Mouse (Mus musculus): ENCODE results near the gene Atp8b3. TPM values are rescaled to one million over a fixed set of nuclear protein-coding genes. Genes with fewer than 3 reads are reported as not detected.

Atp8b3 gene
- polyA plus RNA-seq, 1 experiment from 2014 or later = 0.09 TPM

GRCm38 (mm10) chr10:80526172-80526571, 12.8 kb downstream of the Atp8b3 start:
- Histone ChIP-seq H3K27ac (ENCODE audit: low read depth, low read length) (no peak overlapping the region), H3K27me3 (ENCODE audit: control insufficient read depth, insufficient read depth, low read length) (peaks cover 8% of the 10 kb centered on the region), H3K9me3 (replicated peaks; ENCODE audit: control insufficient read depth, low read length) (no peaks in the 10 kb centered on the region), H3K9ac (ENCODE audit: low read depth, low read length) (no peak overlapping the region), H3K4me2 (peak overlapping the region; percentile 10), H3K4me1 (ENCODE audit: control insufficient read depth, insufficient read depth, low read length) (no peaks in the 10 kb centered on the region), H3K36me3 (ENCODE audit: control insufficient read depth, insufficient read depth, low read length) (no peaks in the 10 kb centered on the region), H3K4me3 (ENCODE audit: low read depth, low read length) (no peak overlapping the region)
- ATAC-seq (replicated peaks; ENCODE audit: insufficient number of reproducible peaks, low FRiP score, low TSS enrichment) = no peak; the same call in 1 of the 2 replicates
- WGBS (ENCODE audit: insufficient replicate concordance) = 22% methylated on average over 9 of the region's 9 CpGs

DNA sequence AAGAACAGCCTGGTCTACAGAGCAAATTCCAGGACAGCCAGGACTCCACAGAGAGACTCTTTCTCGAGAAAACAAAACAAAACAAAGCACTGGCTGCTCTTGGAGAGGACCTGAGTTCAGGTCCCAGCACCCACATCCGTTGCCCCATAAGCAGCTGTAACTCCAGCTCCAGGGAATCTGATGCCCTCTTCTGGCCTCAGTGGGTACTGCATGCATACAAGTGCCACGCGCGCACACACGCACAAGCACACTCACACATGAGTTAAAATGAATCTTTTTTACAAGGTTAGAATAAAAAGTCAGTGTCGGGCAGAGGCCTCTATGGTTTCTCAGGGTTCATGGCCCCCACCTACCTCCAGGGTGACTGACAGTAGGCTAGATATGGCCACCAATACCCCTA, 15.6 kb downstream of the Atp8b3 start:
- WGBS (ENCODE audit: insufficient replicate concordance) = 90% methylated on average over 7 of the region's 7 CpGs
- Histone ChIP-seq H3K9ac (ENCODE audit: low read depth, low read length) (no peak overlapping the region), H3K9me3 (replicated peaks; ENCODE audit: control insufficient read depth, low read length) (no peaks in the 10 kb centered on the region), H3K4me1 (ENCODE audit: control insufficient read depth, insufficient read depth, low read length) (no peaks in the 10 kb centered on the region), H3K4me3 (ENCODE audit: low read depth, low read length) (no peak overlapping the region), H3K4me2 (no peak overlapping the region), H3K27ac (ENCODE audit: low read depth, low read length) (no peak overlapping the region), H3K27me3 (ENCODE audit: control insufficient read depth, insufficient read depth, low read length) (peaks cover 8% of the 10 kb centered on the region; the same call in 1 of the 2 replicates), H3K36me3 (ENCODE audit: control insufficient read depth, insufficient read depth, low read length) (no peaks in the 10 kb centered on the region)
- no peak for ATAC-seq (replicated peaks; ENCODE audit: insufficient number of reproducible peaks, low FRiP score, low TSS enrichment)

GRCm38 (mm10) chr10:80519287-80519686, 19.6 kb downstream of the Atp8b3 start:
- H3K4me2 ChIP-seq = no peak overlapping the region
- H3K9me3 ChIP-seq (replicated peaks; ENCODE audit: control insufficient read depth, low read length) = no peaks in the 10 kb centered on the region
- no peak overlapping the region for H3K27ac ChIP-seq (ENCODE audit: low read depth, low read length)
- no peak overlapping the region for H3K4me3 ChIP-seq (ENCODE audit: low read depth, low read length)
- H3K27me3 ChIP-seq (ENCODE audit: control insufficient read depth, insufficient read depth, low read length) = peaks cover 19% of the 10 kb centered on the region
- no peaks in the 10 kb centered on the region for H3K4me1 ChIP-seq (ENCODE audit: control insufficient read depth, insufficient read depth, low read length)
- H3K9ac ChIP-seq (ENCODE audit: low read depth, low read length) = no peak overlapping the region
- ATAC-seq (replicated peaks; ENCODE audit: insufficient number of reproducible peaks, low FRiP score, low TSS enrichment) = no peak
- 45% methylated on average over 2 of the region's 2 CpGs for WGBS (ENCODE audit: insufficient replicate concordance)
- no peaks in the 10 kb centered on the region for H3K36me3 ChIP-seq (ENCODE audit: control insufficient read depth, insufficient read depth, low read length)

DNA sequence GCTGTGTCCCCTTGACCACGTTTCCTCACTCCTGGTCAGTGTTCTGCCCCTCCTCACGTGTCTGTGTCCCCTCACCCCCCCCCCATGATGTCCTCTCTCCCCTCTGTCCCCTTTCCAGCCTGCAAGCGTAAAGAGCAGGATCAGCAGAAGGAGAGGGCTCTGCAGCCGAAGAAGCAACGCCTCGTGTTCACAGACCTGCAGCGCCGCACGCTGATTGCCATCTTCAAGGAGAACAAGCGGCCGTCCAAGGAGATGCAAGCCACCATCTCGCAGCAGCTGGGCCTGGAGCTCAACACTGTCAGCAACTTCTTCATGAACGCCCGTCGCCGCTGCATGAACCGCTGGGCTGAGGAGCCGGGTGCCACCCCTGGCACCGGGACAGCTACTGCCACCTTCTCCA, 25.2 kb downstream of the Atp8b3 start:
- Histone ChIP-seq H3K9ac (ENCODE audit: low read depth, low read length) (0 out of 2 replicates have a peak overlapping the region, but pooled peaks have one; percentile 4), H3K36me3 (ENCODE audit: control insufficient read depth, insufficient read depth, low read length) (no peaks in the 10 kb centered on the region), H3K9me3 (replicated peaks; ENCODE audit: control insufficient read depth, low read length) (no peaks in the 10 kb centered on the region), H3K4me1 (ENCODE audit: control insufficient read depth, insufficient read depth, low read length) (peaks cover 10% of the 10 kb centered on the region; the same call in 1 of the 2 replicates), H3K27me3 (ENCODE audit: control insufficient read depth, insufficient read depth, low read length) (peaks cover 52% of the 10 kb centered on the region), H3K27ac (ENCODE audit: low read depth, low read length) (no peak overlapping the region), H3K4me3 (ENCODE audit: low read depth, low read length) (no peak overlapping the region), H3K4me2 (peak overlapping the region; percentile 24)
- WGBS (ENCODE audit: insufficient replicate concordance) = 6% methylated on average over 19 of the region's 19 CpGs
- ATAC-seq (replicated peaks; ENCODE audit: insufficient number of reproducible peaks, low FRiP score, low TSS enrichment) = no peak

DNA sequence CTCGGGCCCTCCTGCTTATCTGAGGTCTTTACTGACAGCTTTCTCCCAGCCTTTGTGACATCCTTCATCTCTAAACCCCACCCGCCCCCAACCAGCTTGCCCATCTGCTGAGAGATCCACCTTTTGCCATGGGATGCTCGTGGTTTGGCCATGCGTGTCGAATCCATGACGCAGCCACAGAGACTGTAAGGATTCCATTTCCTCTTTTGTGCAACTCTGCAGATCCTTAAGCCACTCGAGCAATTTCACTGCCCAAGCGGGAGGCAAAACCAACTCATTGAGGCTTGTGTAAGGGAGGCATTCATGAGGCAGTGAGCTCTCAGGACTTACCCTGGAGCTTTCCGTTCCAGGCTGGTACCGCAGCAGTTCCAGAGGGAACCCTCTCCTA, 28.7 kb downstream of the Atp8b3 start:
- H3K9me3 ChIP-seq (replicated peaks; ENCODE audit: control insufficient read depth, low read length) = no peaks in the 10 kb centered on the region
- peak overlapping the region; percentile 54; the same call in 1 of the 2 replicates for H3K9ac ChIP-seq (ENCODE audit: low read depth, low read length)
- WGBS (ENCODE audit: insufficient replicate concordance) = 50% methylated on average over 10 of the region's 10 CpGs
- no peak for ATAC-seq (replicated peaks; ENCODE audit: insufficient number of reproducible peaks, low FRiP score, low TSS enrichment)
- no peak overlapping the region for H3K27ac ChIP-seq (ENCODE audit: low read depth, low read length)
- H3K4me3 ChIP-seq (ENCODE audit: low read depth, low read length) = no peak overlapping the region
- no peaks in the 10 kb centered on the region for H3K36me3 ChIP-seq (ENCODE audit: control insufficient read depth, insufficient read depth, low read length)
- peaks cover 66% of the 10 kb centered on the region for H3K27me3 ChIP-seq (ENCODE audit: control insufficient read depth, insufficient read depth, low read length)
- peak overlapping the region; percentile 75 for H3K4me2 ChIP-seq
- peaks cover 10% of the 10 kb centered on the region; the same call in 1 of the 2 replicates for H3K4me1 ChIP-seq (ENCODE audit: control insufficient read depth, insufficient read depth, low read length)

DNA sequence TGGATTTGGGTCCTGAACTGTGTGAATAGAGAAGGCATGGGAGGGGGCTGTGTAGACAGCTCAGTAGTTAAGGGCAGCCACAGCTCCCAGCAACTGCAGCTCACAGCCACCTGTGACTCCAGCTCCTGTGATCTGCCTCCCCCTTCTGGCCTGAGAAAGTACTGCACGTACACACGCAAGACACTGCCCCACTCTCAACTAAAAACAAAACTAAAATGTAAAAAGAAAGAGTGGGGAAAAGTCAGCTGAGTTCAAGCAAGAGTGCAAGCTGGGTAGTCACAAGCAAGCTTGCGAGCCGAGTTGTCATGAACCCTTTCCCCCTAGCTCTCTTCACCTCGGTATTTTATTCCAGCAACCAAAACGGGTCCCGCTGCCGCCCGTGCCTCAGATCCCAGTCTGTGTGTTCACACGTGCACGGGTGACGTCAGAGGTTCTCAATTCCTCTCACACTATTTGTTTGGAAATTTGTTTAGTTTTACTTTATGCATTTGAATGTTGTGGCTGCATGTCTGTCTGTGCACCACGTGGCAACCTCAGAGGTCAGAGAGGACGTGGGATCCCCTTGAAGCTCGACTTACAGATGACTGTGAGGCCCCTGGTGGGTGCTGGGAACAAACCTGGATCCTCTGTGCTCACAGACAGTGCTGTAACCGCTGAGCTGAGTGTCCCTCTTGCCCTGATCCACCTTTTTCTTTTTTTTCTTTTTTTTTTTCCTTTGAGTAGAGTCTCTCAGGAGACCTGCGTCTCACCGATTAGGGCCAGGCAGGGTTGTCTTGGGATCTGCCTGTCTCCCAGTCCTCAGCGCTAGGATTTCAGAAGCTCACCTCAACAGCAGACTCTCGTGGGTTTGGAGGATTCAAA, 29.3 kb downstream of the Atp8b3 start:
- 9% methylated on average over 20 of the region's 20 CpGs for WGBS (ENCODE audit: insufficient replicate concordance)

DNA sequence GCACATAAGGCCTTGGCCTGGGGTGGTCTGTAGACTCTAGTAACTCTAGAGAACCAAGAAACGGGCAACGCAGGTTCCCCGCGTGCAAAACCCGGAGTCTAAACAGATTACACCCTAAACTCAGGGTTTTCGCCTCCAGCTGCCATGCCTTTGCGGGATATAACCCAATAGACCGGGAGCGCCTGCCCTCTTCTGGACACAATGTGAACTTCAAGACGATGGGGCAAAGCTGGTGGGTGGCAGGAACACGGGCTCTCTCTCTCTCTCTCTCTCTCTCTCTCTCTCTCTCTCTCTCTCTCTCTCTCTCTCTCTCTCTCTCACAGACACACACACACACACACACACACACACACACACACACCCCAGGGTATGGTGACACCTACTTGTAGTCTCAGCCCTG, 32.7 kb downstream of the Atp8b3 start:
- peaks cover 71% of the 10 kb centered on the region for H3K27me3 ChIP-seq (ENCODE audit: control insufficient read depth, insufficient read depth, low read length)
- H3K4me2 ChIP-seq = no peak overlapping the region
- no peak for ATAC-seq (replicated peaks; ENCODE audit: insufficient number of reproducible peaks, low FRiP score, low TSS enrichment)
- WGBS (ENCODE audit: insufficient replicate concordance) = 0% methylated on average over 11 of the region's 11 CpGs
- H3K27ac ChIP-seq (ENCODE audit: low read depth, low read length) = no peak overlapping the region
- H3K4me1 ChIP-seq (ENCODE audit: control insufficient read depth, insufficient read depth, low read length) = peaks cover 4% of the 10 kb centered on the region; the same call in 1 of the 2 replicates
- no peak overlapping the region for H3K9ac ChIP-seq (ENCODE audit: low read depth, low read length)
- H3K36me3 ChIP-seq (ENCODE audit: control insufficient read depth, insufficient read depth, low read length) = no peaks in the 10 kb centered on the region
- H3K9me3 ChIP-seq (replicated peaks; ENCODE audit: control insufficient read depth, low read length) = no peaks in the 10 kb centered on the region
- H3K4me3 ChIP-seq (ENCODE audit: low read depth, low read length) = no peak overlapping the region

More for the DNA sequence above, 29.3 kb downstream of the Atp8b3 start:
- Histone ChIP-seq H3K9me3 (replicated peaks; ENCODE audit: control insufficient read depth, low read length) (no peaks in the 10 kb centered on the region), H3K27me3 (ENCODE audit: control insufficient read depth, insufficient read depth, low read length) (peaks cover 67% of the 10 kb centered on the region), H3K27ac (ENCODE audit: low read depth, low read length) (no peak overlapping the region), H3K9ac (ENCODE audit: low read depth, low read length) (peak overlapping the region; percentile 54), H3K4me3 (ENCODE audit: low read depth, low read length) (peak overlapping the region; percentile 40), H3K4me2 (peak overlapping the region; percentile 75), H3K4me1 (ENCODE audit: control insufficient read depth, insufficient read depth, low read length) (peaks cover 10% of the 10 kb centered on the region; the same call in 1 of the 2 replicates), H3K36me3 (ENCODE audit: control insufficient read depth, insufficient read depth, low read length) (no peaks in the 10 kb centered on the region)
- peak; percentile 44; the same call in 1 of the 2 replicates for ATAC-seq (replicated peaks; ENCODE audit: insufficient number of reproducible peaks, low FRiP score, low TSS enrichment)

DNA sequence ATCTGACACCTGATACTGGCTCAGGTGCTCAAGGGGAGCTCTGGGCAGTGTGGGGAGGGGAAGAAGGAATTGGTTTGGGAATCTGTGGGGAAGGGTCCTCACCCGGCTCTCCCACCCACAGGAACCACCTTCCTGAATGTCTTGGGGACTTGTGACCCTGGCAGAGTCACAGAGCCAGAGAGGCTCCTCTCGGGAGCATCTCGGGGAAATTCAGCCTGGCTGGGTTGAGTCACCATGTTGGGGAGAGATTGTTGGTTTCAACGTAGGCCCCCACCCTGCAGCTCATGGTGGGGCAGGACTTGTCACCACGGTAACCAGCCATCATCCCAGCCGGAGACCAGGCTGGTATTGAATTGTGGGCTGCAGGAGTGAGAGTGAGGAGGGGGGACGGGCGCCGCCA, 34.2 kb downstream of the Atp8b3 start:
- 8% methylated on average over 9 of the region's 9 CpGs for WGBS (ENCODE audit: insufficient replicate concordance)

More for the DNA sequence above, 34.2 kb downstream of the Atp8b3 start:
- Histone ChIP-seq H3K36me3 (ENCODE audit: control insufficient read depth, insufficient read depth, low read length) (no peaks in the 10 kb centered on the region), H3K9ac (ENCODE audit: low read depth, low read length) (no peak overlapping the region), H3K27me3 (ENCODE audit: control insufficient read depth, insufficient read depth, low read length) (peaks cover 78% of the 10 kb centered on the region), H3K9me3 (replicated peaks; ENCODE audit: control insufficient read depth, low read length) (no peaks in the 10 kb centered on the region), H3K27ac (ENCODE audit: low read depth, low read length) (no peak overlapping the region), H3K4me1 (ENCODE audit: control insufficient read depth, insufficient read depth, low read length) (peaks cover under 1% of the 10 kb centered on the region; the same call in 1 of the 2 replicates), H3K4me3 (ENCODE audit: low read depth, low read length) (no peak overlapping the region), H3K4me2 (no peak overlapping the region)
- ATAC-seq (replicated peaks; ENCODE audit: insufficient number of reproducible peaks, low FRiP score, low TSS enrichment) = no peak
